Mouse (Mus musculus): ENCODE data around the gene Gpc6.

DNA sequence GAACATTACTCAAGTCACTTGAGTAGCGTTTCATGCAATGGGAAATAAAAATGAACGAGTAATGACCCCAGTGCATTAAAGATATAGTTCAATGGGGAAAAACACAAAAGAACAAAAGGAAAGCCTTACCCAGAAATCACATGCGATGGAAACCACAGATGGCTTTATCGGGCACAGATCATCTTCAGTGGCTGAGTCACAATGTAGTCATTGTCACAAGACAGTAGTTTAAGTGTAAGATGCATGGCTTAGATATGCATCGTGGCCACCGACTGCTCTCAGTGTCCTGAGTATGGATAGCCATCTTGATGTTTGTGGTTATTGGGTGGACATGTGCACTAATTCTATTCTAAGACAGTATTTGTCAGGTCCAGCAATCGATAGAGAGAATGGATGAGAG is 601.9 kb downstream of the Gpc6 start:
- no peak for TF ChIP-seq USF1 (IDR thresholded peaks at IDR 0.05; ENCODE audit: low read depth, low read length)
- no peak for TF ChIP-seq CTCF (IDR thresholded peaks at IDR 0.05 in 2 of 3, conservative IDR thresholded peaks at IDR 0.05 in 1 of 3; ENCODE audit: control insufficient read depth in 1 of 3, insufficient read depth in 1 of 3, low read depth in 2 of 3, low read length in 3 of 3, poor library complexity in 1 of 3, severe bottlenecking in 1 of 3)
- no peak for TF ChIP-seq MAX (IDR thresholded peaks at IDR 0.05; ENCODE audit: low read length)
- no peak for TF ChIP-seq CHD2 (IDR thresholded peaks at IDR 0.05; ENCODE audit: low read length)
- TF ChIP-seq TAL1 (IDR thresholded peaks at IDR 0.05; ENCODE audit: low read length), result no peak
- no peak for TF ChIP-seq RAD21 (IDR thresholded peaks at IDR 0.05; ENCODE audit: low read depth, low read length)
- no peak for TF ChIP-seq MEF2A (IDR thresholded peaks at IDR 0.05; ENCODE audit: extremely low read depth, insufficient replicate concordance, low read depth, low read length, poor library complexity, severe bottlenecking)
- no peak for TF ChIP-seq MAZ (IDR thresholded peaks at IDR 0.05; ENCODE audit: low read depth, low read length)
- no peak for TF ChIP-seq ZNF384 (IDR thresholded peaks at IDR 0.05; ENCODE audit: low read depth, low read length)
- TF ChIP-seq POLR2A (IDR thresholded peaks at IDR 0.05; ENCODE audit: control insufficient read depth in 1 of 2, insufficient read depth in 1 of 2, low read depth in 1 of 2, low read length in 2 of 2, poor library complexity in 1 of 2), result no peak
- TF ChIP-seq E2F4 (IDR thresholded peaks at IDR 0.05; ENCODE audit: borderline replicate concordance, low read depth, low read length), result no peak
